Mouse (Mus musculus) heart, adult 2 months (tissue): ENCODE measurements around the gene Nek9.

Source experiments
- CTCF ChIP-seq: fragments of 200-600 bp; IDR thresholded peaks from 2 replicates; pipeline ENCODE4 v1.8.1; 2022; ENCODE audit warnings: antibody characterized with exemption, mild to moderate bottlenecking, moderate library complexity
- EP300 ChIP-seq: fragments of 200-500 bp; IDR thresholded peaks from 2 replicates; pipeline ENCODE4 v1.6.1; 2011; ENCODE audit warnings: low read depth, low read length, control low read depth; ENCODE audit not compliant: insufficient read depth
- POLR2A ChIP-seq: fragments of 200-500 bp; IDR thresholded peaks from 2 replicates; pipeline ENCODE4 v1.6.1; 2011; ENCODE audit warnings: mild to moderate bottlenecking, low read depth, low read length, control low read depth; ENCODE audit not compliant: insufficient read depth

- TF ChIP-seq POLR2A (no peak), CTCF (no peak), EP300 (no peak)
Observed at GRCm38 (mm10) chr12:85382761-85383680, 43.9 kb upstream of the Nek9 start.
